Mouse (Mus musculus) olfactory bulb, adult 2 months (tissue): ENCODE results near the gene Prkcz.

Experiments
- CTCF ChIP-seq: fragments of 200-500 bp; IDR thresholded peaks from 2 replicates; pipeline ENCODE4 v1.5.1; 2012; ENCODE audit warnings: low read depth, mild to moderate bottlenecking, low read length, moderate library complexity; ENCODE audit not compliant: insufficient read depth
- POLR2A ChIP-seq: fragments of 200-500 bp; IDR thresholded peaks from 2 replicates; pipeline ENCODE4 v1.6.1; 2012; ENCODE audit warnings: mild to moderate bottlenecking, low read depth, low read length, moderate library complexity; ENCODE audit not compliant: insufficient read depth

- TF ChIP-seq CTCF = peak; percentile 65; the same call in 1 of the 2 replicates
- TF ChIP-seq POLR2A = no peak
Measured at GRCm38 (mm10) chr4:155320281-155321244, 40.6 kb downstream of the Prkcz start.
